Mouse (Mus musculus) lung, postnatal 0 days (tissue): Measurements from ENCODE around the gene Gcc2.

ENCODE experiments used
- CTCF ChIP-seq: IDR thresholded peaks from 2 replicates; pipeline ENCODE4 v1.5.1; 2016; ENCODE audit warnings: antibody characterized with exemption, mild to moderate bottlenecking
- EP300 ChIP-seq: IDR thresholded peaks from 2 replicates; pipeline ENCODE4 v1.6.1; 2016; ENCODE audit warnings: antibody characterized with exemption, mild to moderate bottlenecking, control low read depth

DNA sequence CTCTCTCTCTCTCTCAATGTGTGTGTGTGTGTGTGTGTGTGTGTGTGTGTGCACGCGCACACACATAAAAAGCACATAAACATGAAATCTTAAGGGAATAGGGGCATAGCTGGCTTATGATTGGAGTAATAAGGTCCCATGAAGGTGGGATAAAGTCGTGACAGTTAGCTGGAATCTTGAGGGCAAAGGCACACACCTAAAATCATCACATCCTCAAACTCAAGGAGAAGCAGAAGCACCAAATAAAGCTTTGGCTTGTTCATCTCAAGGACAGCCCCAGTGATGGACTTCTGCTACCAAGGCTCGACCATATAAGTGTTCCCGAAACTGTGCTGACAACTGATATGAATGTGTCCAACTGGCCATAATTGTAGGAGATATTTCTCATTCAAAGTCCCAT lies 40.4 kb upstream of the Gcc2 start:
- TF ChIP-seq CTCF (no peak), EP300 (no peak)
